Mouse (Mus musculus) liver, embryonic 15.5 days (tissue): ENCODE measurements around the gene Nop56. TPM values are rescaled to one million over a fixed set of nuclear protein-coding genes. Genes with fewer than 3 reads are reported as not detected.
A peak's percentile ranks its signal among the peaks of the same experiment; 100 is the strongest.

ENCODE experiments used
- ATAC-seq: fragments of 200-750 bp; cut with Nextera tagmentation; 2 replicates; pipeline ENCODE4 v1.8.0; 2017; ENCODE audit warnings: moderate number of reproducible peaks, mild to moderate bottlenecking, moderate library complexity; ENCODE audit not compliant: insufficient read depth
- H3K27ac ChIP-seq: fragments of 300-500 bp; sonication (generic); replicated peaks from 2 replicates; pipeline ENCODE4 v1.5.1; 2015; ENCODE audit warnings: mild to moderate bottlenecking, inconsistent platforms
- H3K27me3 ChIP-seq: fragments of 300-500 bp; sonication (generic); 2 replicates; pipeline ENCODE4 v1.6.1; 2015; ENCODE audit warnings: mild to moderate bottlenecking, inconsistent platforms
- H3K36me3 ChIP-seq: fragments of 300-500 bp; sonication (generic); replicated peaks from 2 replicates; pipeline ENCODE4 v1.6.1; 2015; ENCODE audit warnings: moderate library complexity, mild to moderate bottlenecking, inconsistent platforms
- H3K4me1 ChIP-seq: fragments of 300-500 bp; sonication (generic); replicated peaks from 2 replicates; pipeline ENCODE4 v1.6.1; 2015; ENCODE audit warnings: inconsistent platforms
- H3K4me2 ChIP-seq: fragments of 300-500 bp; sonication (generic); 2 replicates; pipeline ENCODE4 v1.6.1; 2015; ENCODE audit warnings: moderate library complexity, mild to moderate bottlenecking, inconsistent platforms
- H3K4me3 ChIP-seq: fragments of 300-500 bp; sonication (generic); replicated peaks from 2 replicates; pipeline ENCODE4 v1.5.1; 2015; ENCODE audit warnings: mild to moderate bottlenecking, inconsistent platforms
- H3K9ac ChIP-seq: fragments of 300-500 bp; sonication (generic); 2 replicates; pipeline ENCODE4 v1.6.1; 2015; ENCODE audit warnings: moderate library complexity, mild to moderate bottlenecking, inconsistent platforms
- H3K9me3 ChIP-seq: fragments of 300-500 bp; sonication (generic); replicated peaks from 2 replicates; pipeline ENCODE4 v1.6.1; 2016; ENCODE audit warnings: inconsistent platforms
- WGBS: fragments of 180-500 bp; shearing (Covaris S2); methylation state at CpG from one replicate; pipeline ENCODE4 v1.1.7; 2015; ENCODE audit warnings: mixed read lengths; ENCODE audit not compliant: insufficient replicate concordance; 5-methylcytosine and 5-hydroxymethylcytosine counted together
- polyA plus RNA-seq: library from polyadenylated mRNA; unstranded; fragments of >200 nt; fragmentation: Nextera tagmentation; extraction: Ambion mirVana; gene quantifications from 2 replicates; pipeline ENCODE4 v1.2.1, GENCODE M21; 2015

Gene Nop56
- polyA plus RNA-seq, 1 experiment from 2014 or later = 149 TPM

DNA sequence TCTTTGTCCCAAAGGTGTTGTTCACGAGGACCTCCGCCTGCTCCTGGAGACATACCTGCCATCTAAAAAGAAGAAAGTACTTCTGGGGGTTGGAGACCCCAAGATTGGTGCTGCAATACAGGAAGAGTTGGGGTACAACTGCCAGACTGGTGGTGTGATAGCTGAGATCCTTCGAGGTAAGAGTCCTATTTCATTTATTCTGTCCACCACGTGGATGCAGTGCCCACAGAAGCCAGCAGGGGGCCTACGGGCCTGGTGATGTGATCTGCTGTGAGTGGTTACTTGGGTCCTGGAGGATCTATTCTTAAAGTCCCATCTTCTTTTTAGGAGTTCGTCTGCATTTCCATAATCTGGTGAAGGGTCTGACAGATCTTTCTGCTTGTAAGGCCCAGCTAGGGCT is 1.4 kb downstream of the Nop56 start:
- peaks cover 48% of the 10 kb centered on the region for H3K4me1 ChIP-seq
- H3K4me2 ChIP-seq = peak overlapping the region; percentile 96
- no peaks in the 10 kb centered on the region for H3K27me3 ChIP-seq
- no peaks in the 10 kb centered on the region for H3K9me3 ChIP-seq
- peak overlapping the region; percentile 91; the same call in 1 of the 2 replicates for H3K9ac ChIP-seq
- WGBS = 16% methylated on average over 6 of the region's 6 CpGs
- H3K4me3 ChIP-seq = peak overlapping the region; percentile 98
- H3K27ac ChIP-seq = peak overlapping the region; percentile 82; the same call in 1 of the 2 replicates
- no peak for ATAC-seq
- H3K36me3 ChIP-seq = peaks cover 51% of the 10 kb centered on the region

DNA sequence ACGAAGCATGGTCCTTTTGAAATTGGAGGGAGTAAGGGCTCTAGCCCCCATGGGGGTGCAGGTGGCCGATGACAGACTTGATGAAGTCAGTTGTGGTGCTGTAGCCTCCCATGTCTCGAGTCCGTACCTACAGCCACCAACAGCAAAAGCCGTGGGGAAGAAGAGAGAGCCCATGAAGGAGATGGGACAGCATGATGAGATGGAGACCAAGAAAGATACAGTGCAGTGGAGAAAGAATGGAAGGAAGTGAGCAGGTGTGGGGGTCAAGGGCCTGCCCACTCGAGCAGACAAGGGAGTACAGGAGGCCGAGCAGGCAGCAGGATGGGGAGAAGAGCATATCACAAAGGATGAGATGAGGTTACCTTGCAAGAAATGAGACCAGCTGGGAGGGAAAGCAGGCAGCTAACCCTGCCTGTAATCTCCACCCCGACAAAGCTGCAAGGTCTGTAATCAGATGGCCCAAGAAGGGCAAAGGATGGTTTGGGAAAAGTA is 5.4 kb downstream of the Nop56 start:
- no peak overlapping the region for H3K4me2 ChIP-seq
- no peaks in the 10 kb centered on the region for H3K27me3 ChIP-seq
- no peak overlapping the region for H3K27ac ChIP-seq
- H3K36me3 ChIP-seq = peaks cover 66% of the 10 kb centered on the region
- 21% methylated on average over 8 of the region's 8 CpGs for WGBS
- no peak for ATAC-seq
- no peak overlapping the region for H3K9ac ChIP-seq
- no peaks in the 10 kb centered on the region for H3K9me3 ChIP-seq
- H3K4me3 ChIP-seq = no peak overlapping the region
- peaks cover 61% of the 10 kb centered on the region for H3K4me1 ChIP-seq

DNA sequence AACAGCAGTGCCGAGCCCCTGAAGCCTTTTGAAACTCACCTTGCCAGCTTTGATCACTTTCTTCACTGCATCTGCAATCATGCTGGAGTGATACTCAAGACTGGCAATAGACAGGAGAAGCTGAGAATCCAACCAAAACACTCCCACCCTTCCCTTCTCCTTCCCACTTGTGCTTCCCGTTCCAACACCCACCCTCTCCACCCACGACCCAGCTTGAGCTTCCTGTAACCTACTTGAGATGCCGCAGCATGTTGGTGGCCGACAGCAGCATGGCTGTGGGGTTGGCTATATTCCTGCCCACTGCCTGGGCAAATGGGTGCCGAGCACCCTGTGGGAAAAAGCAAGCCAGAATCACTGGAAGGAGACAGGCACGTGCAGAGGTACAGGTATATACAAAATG is 6.0 kb downstream of the Nop56 start:
- no peak overlapping the region for H3K27ac ChIP-seq

DNA sequence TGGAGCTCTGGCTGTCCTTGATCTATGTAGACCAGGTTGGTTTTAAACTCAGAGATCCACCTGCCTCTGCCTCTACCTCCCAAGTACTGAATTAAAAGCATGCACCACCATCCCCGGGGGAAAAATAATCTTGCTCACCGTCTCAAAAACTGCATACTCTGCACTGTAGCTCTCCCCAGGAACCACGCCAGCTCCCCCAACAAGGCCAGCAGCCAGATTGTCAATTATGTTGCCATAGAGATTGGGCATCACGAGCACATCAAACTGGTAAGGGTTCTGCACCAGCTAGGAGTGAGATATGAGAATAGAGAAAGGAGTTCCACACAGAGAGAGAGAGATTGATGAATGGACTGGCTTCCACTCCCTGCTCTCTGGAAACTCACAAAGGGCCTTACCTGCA is 6.6 kb downstream of the Nop56 start:
- Histone ChIP-seq H3K27ac (no peak overlapping the region), H3K4me1 (peaks cover 57% of the 10 kb centered on the region), H3K9ac (no peak overlapping the region), H3K36me3 (peaks cover 61% of the 10 kb centered on the region), H3K4me3 (no peak overlapping the region), H3K9me3 (no peaks in the 10 kb centered on the region), H3K27me3 (no peaks in the 10 kb centered on the region), H3K4me2 (no peak overlapping the region)
- ATAC-seq = no peak
- 60% methylated on average over 4 of the region's 4 CpGs for WGBS

More for the DNA sequence above, 6.0 kb downstream of the Nop56 start:
- 57% methylated on average over 7 of the region's 7 CpGs for WGBS
- H3K4me3 ChIP-seq = no peak overlapping the region
- H3K4me2 ChIP-seq = no peak overlapping the region
- ATAC-seq = no peak
- peaks cover 66% of the 10 kb centered on the region for H3K36me3 ChIP-seq
- no peak overlapping the region for H3K9ac ChIP-seq
- no peaks in the 10 kb centered on the region for H3K9me3 ChIP-seq
- no peaks in the 10 kb centered on the region for H3K27me3 ChIP-seq
- H3K4me1 ChIP-seq = peaks cover 62% of the 10 kb centered on the region

DNA sequence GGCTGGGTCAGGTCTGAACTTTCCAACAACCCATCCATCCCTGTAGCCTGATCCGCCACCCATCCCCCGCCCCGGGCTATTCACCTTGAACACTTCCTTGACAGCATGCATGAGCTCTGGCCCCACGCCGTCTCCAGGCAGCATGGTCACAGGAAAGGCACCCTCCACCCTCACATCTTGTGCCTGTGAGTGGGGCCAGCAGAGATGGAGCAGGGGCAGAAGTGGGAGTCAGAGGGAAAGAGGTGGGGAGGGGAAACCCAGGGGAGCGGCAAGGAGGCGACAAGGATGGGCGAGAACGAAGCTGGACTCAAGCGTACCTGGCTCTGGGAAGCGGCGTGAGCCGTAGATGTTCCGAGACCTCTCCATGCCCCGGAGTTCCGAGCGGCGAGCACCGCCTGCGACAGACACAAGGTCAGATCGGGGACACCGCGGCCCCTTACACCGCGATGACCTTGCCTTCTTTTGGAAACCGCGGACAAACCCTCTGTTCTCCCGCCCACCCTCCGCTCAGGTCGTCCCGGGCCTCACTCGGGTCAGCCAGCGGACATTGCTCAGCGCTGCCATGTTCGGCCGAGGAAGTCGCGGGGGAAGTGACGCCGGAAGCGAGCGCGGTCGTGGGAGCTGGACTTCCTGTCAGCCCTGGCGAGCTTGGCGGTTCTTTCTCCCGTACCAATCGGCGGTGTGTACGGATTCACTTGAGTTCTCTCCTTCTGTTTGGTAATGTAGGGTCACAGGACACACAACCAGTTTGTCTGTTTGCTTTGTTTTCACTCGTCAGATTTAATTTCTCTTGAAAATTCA is 9.8 kb downstream of the Nop56 start, which contains the start of gene Idh3b:
Gene Idh3b (minus strand): TSS at position 694 of the 801 bp plus-strand sequence.
- H3K36me3 ChIP-seq = peaks cover 31% of the 10 kb centered on the region
- peak within 1 kb of the TSS; percentile 81 for H3K9ac ChIP-seq
- peaks cover 42% of the 10 kb centered on the region for H3K4me1 ChIP-seq
- H3K27me3 ChIP-seq = peaks cover under 1% of the 10 kb centered on the region; the same call in 1 of the 2 replicates
- peak within 1 kb of the TSS; percentile 88 for H3K4me3 ChIP-seq
- peak; percentile 84 for ATAC-seq
- peak within 1 kb of the TSS; percentile 82 for H3K4me2 ChIP-seq
- peak within 1 kb of the TSS; percentile 77 for H3K27ac ChIP-seq
- H3K9me3 ChIP-seq = no peaks in the 10 kb centered on the region
- WGBS = under 1% methylated on average over 51 of the region's 51 CpGs

DNA sequence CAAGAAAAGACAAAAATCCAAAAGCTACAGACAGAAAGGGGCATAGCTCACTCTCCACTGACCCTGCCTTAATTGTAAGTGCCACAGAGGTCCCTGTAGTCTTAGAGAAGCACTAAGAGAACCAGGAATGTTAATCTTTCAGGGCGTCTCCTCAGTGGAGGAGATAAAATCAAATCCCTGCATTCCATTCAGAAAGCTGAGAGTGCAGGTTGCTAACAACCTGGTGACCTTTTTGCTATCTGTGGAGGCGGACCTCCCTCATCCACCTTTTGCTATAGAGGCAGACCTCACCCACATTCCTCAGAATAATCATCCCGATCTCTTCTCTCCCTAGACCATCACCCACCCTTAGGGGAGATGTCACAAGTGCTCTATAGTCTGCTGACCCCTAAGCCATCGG is 14.9 kb downstream of the Nop56 start:
- Histone ChIP-seq H3K4me2 (no peak overlapping the region), H3K9me3 (no peaks in the 10 kb centered on the region), H3K27me3 (peaks cover 44% of the 10 kb centered on the region), H3K4me1 (peaks cover 7% of the 10 kb centered on the region; the same call in 1 of the 2 replicates), H3K36me3 (no peaks in the 10 kb centered on the region), H3K4me3 (no peak overlapping the region), H3K27ac (no peak overlapping the region), H3K9ac (no peak overlapping the region)
- no peak for ATAC-seq
- WGBS = 55% methylated on average over 4 of the region's 4 CpGs

DNA sequence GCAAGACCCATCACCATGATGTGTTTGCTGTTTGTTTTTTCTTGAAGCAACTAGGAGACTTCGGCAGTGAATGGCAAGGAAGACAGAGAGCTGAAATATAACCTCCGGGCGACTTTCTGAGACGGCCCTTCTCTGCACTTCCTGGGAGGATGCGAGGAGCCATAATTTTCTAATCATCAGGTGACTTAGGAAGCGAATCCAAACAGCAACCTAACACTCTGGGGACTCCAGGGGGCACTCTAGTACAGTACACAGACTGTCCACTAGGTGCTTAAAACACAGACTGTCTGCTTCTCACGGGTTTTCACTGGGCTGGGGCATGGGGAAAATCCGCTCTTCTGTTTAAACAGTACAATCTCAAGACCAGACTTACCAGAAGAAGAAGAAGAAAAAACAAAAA is 17.2 kb downstream of the Nop56 start:
- no peak for ATAC-seq

DNA sequence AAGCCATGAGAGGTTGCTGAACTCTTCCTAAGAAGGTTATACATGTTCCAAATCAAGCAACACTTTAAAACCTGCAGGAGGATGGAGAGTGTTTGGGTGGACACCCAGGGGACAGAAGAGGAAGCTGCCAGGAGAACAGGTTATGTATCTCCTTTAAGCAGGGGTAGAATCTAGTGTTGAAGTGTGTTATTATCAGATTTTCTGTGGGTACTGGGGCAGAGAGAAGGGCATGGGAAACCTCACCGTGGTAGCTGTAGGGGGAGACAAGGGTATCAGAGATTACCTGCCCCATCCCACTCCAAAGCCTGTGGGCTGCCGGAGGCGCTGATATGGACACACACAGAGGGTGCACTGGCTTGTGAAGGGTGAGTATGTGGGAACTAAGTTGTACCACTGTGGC is 18.8 kb downstream of the Nop56 start:
- Histone ChIP-seq H3K4me2 (no peak overlapping the region), H3K36me3 (no peaks in the 10 kb centered on the region)
- WGBS = 18% methylated on average over 3 of the region's 3 CpGs

More for the DNA sequence above, 17.2 kb downstream of the Nop56 start:
- WGBS = 8% methylated on average over 8 of the region's 8 CpGs
- peaks cover 14% of the 10 kb centered on the region for H3K4me1 ChIP-seq
- no peak overlapping the region for H3K27ac ChIP-seq
- no peak overlapping the region for H3K4me3 ChIP-seq
- H3K27me3 ChIP-seq = peaks cover 67% of the 10 kb centered on the region
- no peaks in the 10 kb centered on the region for H3K9me3 ChIP-seq
- no peak overlapping the region for H3K9ac ChIP-seq
- H3K36me3 ChIP-seq = no peaks in the 10 kb centered on the region
- H3K4me2 ChIP-seq = no peak overlapping the region

DNA sequence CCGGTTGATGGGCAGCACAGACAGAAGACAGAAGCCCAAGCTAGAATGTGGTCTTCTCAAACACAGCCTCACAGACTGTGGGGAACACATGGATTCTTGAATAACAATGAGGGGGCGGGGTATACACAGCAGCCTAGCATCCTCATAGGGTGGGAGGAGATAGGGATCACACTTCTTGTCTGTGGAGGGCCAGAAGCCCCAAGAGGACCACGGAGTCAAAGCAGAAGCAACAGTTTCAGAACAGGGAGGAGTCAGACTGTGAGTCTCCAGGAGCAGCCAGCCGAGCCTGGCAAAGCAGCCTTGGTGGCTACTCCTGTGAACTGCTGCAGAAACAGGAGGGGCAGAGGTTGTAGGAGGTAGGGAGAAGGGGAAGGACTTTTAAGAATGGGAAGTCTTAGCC is 19.3 kb downstream of the Nop56 start:
- Histone ChIP-seq H3K36me3 (no peaks in the 10 kb centered on the region), H3K4me3 (no peak overlapping the region), H3K4me1 (peaks cover 14% of the 10 kb centered on the region), H3K27me3 (peaks cover 88% of the 10 kb centered on the region), H3K27ac (no peak overlapping the region), H3K9ac (no peak overlapping the region), H3K4me2 (no peak overlapping the region), H3K9me3 (no peaks in the 10 kb centered on the region)
- ATAC-seq = no peak
- 2% methylated on average over 4 of the region's 4 CpGs for WGBS

More for the DNA sequence above, 18.8 kb downstream of the Nop56 start:
- Histone ChIP-seq H3K9me3 (no peaks in the 10 kb centered on the region), H3K9ac (no peak overlapping the region), H3K4me1 (peaks cover 14% of the 10 kb centered on the region), H3K4me3 (no peak overlapping the region), H3K27ac (no peak overlapping the region), H3K27me3 (peaks cover 83% of the 10 kb centered on the region)
- ATAC-seq = no peak

DNA sequence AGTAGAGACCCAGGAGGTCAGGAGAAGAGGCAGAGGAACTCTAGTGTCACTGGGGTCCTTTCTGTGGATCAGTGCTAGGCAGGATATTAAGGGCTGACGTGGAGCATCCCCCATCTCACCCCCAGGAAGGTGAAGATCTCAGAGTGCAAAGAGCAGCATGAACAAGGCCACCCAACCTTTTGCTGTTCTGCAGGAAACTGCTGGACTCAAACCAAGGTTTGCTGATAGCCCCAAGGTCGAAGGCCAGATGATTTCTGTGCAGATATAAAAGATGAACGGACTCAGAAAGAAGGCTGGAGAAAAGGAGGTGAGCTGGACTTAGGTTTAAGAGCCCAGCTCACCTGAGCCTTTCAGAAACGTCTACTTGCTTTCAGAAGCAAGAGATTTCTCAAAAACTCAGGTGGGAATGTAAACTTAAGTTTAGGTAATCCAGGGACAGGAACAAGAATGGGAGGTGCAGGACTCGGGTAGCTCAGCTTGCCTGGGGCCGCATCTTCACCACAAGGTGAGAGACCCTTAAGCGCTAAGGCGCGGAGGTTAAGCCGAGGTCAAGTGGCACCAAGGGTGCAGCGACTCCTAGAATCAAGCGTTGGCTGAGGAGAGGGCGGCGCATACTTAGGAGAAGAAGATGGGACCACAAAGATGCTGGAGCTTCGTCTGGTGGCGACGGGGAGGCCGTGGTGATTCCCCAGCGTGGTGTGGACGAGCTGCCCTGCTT is 20.1 kb downstream of the Nop56 start:
- peaks cover 14% of the 10 kb centered on the region for H3K4me1 ChIP-seq
- no peak overlapping the region for H3K9ac ChIP-seq
- no peak for ATAC-seq
- no peaks in the 10 kb centered on the region for H3K9me3 ChIP-seq
- peak overlapping the region; percentile 69 for H3K4me2 ChIP-seq
- H3K36me3 ChIP-seq = no peaks in the 10 kb centered on the region
- 7% methylated on average over 20 of the region's 20 CpGs for WGBS
- no peak overlapping the region for H3K27ac ChIP-seq
- peak overlapping the region; percentile 53 for H3K4me3 ChIP-seq
- H3K27me3 ChIP-seq = peaks cover 93% of the 10 kb centered on the region

DNA sequence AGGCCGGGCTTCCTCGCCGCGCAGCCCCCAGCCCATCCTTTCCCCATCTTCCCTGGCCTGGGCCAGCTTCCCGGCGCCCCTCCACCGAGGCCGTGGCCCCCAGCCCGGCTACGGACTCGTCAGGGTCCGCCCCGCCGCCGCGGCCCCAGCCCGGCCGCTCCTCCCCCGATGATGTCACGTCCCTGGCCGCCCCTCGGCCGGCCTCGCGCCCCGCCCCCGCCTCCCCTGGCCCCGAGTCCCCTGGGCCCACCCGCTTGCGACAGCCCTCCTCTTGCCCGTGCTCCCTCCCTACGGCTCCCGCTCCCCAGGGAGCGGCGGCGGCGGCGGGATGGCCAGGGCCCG is 20.7 kb downstream of the Nop56 start, which contains the start of gene Ebf4:
Gene Ebf4 (plus strand): TSS at position 234 of the 342 bp plus-strand sequence.
- no peak within 1 kb of the TSS for H3K9ac ChIP-seq
- no peak for ATAC-seq
- H3K4me2 ChIP-seq = peak within 1 kb of the TSS; percentile 69
- H3K9me3 ChIP-seq = no peaks in the 10 kb centered on the region
- no peak within 1 kb of the TSS for H3K27ac ChIP-seq
- H3K36me3 ChIP-seq = no peaks in the 10 kb centered on the region
- peaks cover 14% of the 10 kb centered on the region for H3K4me1 ChIP-seq
- peak within 1 kb of the TSS; percentile 53 for H3K4me3 ChIP-seq
- peaks cover 98% of the 10 kb centered on the region for H3K27me3 ChIP-seq
- WGBS = under 1% methylated on average over 32 of the region's 39 CpGs
